ENCODE assay signal across 8 mouse cellular contexts in genomic region chr6:83421866-83422649, GRCm38 (mm10). TPM values are rescaled to one million over a fixed set of nuclear protein-coding genes. Genes with fewer than 3 reads are reported as not detected.
DNase-seq lines count a peak whose midpoint lies in the region; ATAC-seq and TF ChIP-seq lines count a peak whose summit lies in the region.

No protein-coding gene starts in this region.

- no peak overlapping the region for H3K4me3 ChIP-seq in midbrain, embryonic 12.5 days
- no peak overlapping the region for H3K4me3 ChIP-seq in midbrain, embryonic 11.5 days (ENCODE audit: low read depth, low read length)
- H3K4me3 ChIP-seq in left cerebral cortex, adult 2 months = no peak overlapping the region
- H3K4me3 ChIP-seq in hindbrain, embryonic 10.5 days = no peak overlapping the region

- H3K9me3 ChIP-seq in midbrain, embryonic 12.5 days = no peaks in the 10 kb centered on the region
- no peaks in the 10 kb centered on the region for H3K9me3 ChIP-seq in midbrain, embryonic 11.5 days (ENCODE audit: control insufficient read depth, low read length)
- H3K9me3 ChIP-seq in hindbrain, embryonic 10.5 days = no peaks in the 10 kb centered on the region

- no peak overlapping the region; the same call in none of the 2 replicates for H3K27ac ChIP-seq in midbrain, embryonic 12.5 days (replicated peaks)
- H3K27ac ChIP-seq in midbrain, embryonic 11.5 days (ENCODE audit: low read depth, low read length) = no peak overlapping the region
- no peak overlapping the region for H3K27ac ChIP-seq in left cerebral cortex, adult 2 months
- no peak overlapping the region for H3K27ac ChIP-seq in hindbrain, embryonic 10.5 days

- no peak for DNase-seq in midbrain, embryonic 11.5 days (ENCODE audit: low spot score, missing footprints)
- DNase-seq in adrenal gland, postnatal 36 days = peak; percentile 87
- peak; percentile 95 for DNase-seq in kidney, adult 9 months
- peak; percentile 83 for DNase-seq in lung, postnatal 36 days
- no peak for DNase-seq in frontal cortex, postnatal 10 days (ENCODE audit: low spot score in 2 of 2)
- no peak for DNase-seq in left cerebral cortex, adult 2 months (ENCODE audit: extremely low spot score in 1 of 2, low spot score in 2 of 2)
- no peak for DNase-seq in hindbrain, embryonic 10.5 days (ENCODE audit: low spot score)

- H3K4me1 ChIP-seq in midbrain, embryonic 12.5 days = peaks cover 74% of the 10 kb centered on the region
- peaks cover 45% of the 10 kb centered on the region for H3K4me1 ChIP-seq in midbrain, embryonic 11.5 days (ENCODE audit: control insufficient read depth, insufficient read depth, low read length)
- peaks cover 76% of the 10 kb centered on the region for H3K4me1 ChIP-seq in hindbrain, embryonic 10.5 days (replicated peaks)

- 19% methylated on average over 11 of the region's 11 CpGs for WGBS in midbrain, embryonic 12.5 days
- 24% methylated on average over 11 of the region's 11 CpGs for WGBS in midbrain, embryonic 11.5 days
- WGBS in hindbrain, embryonic 10.5 days = 21% methylated on average over 11 of the region's 11 CpGs

- intact Hi-C loops in left cerebral cortex, adult 2 months (cut with DNase I) = no loop called here

- ATAC-seq in midbrain, embryonic 12.5 days (ENCODE audit: low FRiP score, low read depth) = no peak
- ATAC-seq in midbrain, embryonic 11.5 days (ENCODE audit: low FRiP score) = no peak

- 0 out of 2 replicates have a peak overlapping the region, but pooled peaks have one; percentile 11 for H3K9ac ChIP-seq in midbrain, embryonic 12.5 days (replicated peaks)
- H3K9ac ChIP-seq in midbrain, embryonic 11.5 days (ENCODE audit: low read length) = no peak overlapping the region

- no peaks in the 10 kb centered on the region for H3K27me3 ChIP-seq in midbrain, embryonic 12.5 days
- H3K27me3 ChIP-seq in midbrain, embryonic 11.5 days (ENCODE audit: control insufficient read depth, insufficient read depth, low read length) = no peaks in the 10 kb centered on the region
- no peaks in the 10 kb centered on the region for H3K27me3 ChIP-seq in hindbrain, embryonic 10.5 days (ENCODE audit: insufficient read depth, poor library complexity, severe bottlenecking)

- peaks cover 22% of the 10 kb centered on the region for H3K36me3 ChIP-seq in midbrain, embryonic 12.5 days
- H3K36me3 ChIP-seq in midbrain, embryonic 11.5 days (ENCODE audit: control insufficient read depth, insufficient read depth, low read length) = peaks cover 7% of the 10 kb centered on the region
- peaks cover 41% of the 10 kb centered on the region for H3K36me3 ChIP-seq in hindbrain, embryonic 10.5 days

- no peak overlapping the region for H3K4me2 ChIP-seq in midbrain, embryonic 12.5 days (replicated peaks)
- no peak overlapping the region for H3K4me2 ChIP-seq in midbrain, embryonic 11.5 days

- no peak for TF ChIP-seq CTCF in left cerebral cortex, adult 2 months (IDR thresholded peaks at IDR 0.05)

RNA-seq across cellular contexts. Expression of gene Tet3, which starts 36.8 kb away (rescaled TPM):
- 65.0 and 70.2 TPM in 2 replicates for polyA plus RNA-seq in midbrain, embryonic 12.5 days (2016; fragmentation: Nextera tagmentation; extraction: Ambion mirVana)
- polyA plus RNA-seq in midbrain, embryonic 11.5 days (2014; fragmentation: Nextera tagmentation; extraction: Ambion mirVana) = 38.5 and 39.9 TPM in 2 replicates
- 10 to 100 TPM; 25.2 to 38.5 TPM for total RNA-seq in adrenal gland, postnatal 36 days (2021)
- 10 to 100 TPM; 74.6 to 90.0 TPM for total RNA-seq in left cerebral cortex, adult 2 months (2021)
- polyA plus RNA-seq in hindbrain, embryonic 10.5 days (2016; fragmentation: Nextera tagmentation; extraction: Ambion mirVana) = 51.1 and 56.5 TPM in 2 replicates

Comparison
In these comparisons a context has a peak if more than half of its experiments do, and no peak if none do; other contexts are left out.
1. DNase-seq: peak in adrenal gland, postnatal 36 days (2 of 2), kidney, adult 9 months (single experiment) and lung, postnatal 36 days (single experiment); none in midbrain, embryonic 11.5 days (single experiment), frontal cortex, postnatal 10 days (0 of 2), left cerebral cortex, adult 2 months (0 of 2) and hindbrain, embryonic 10.5 days (single experiment).